Mouse (Mus musculus) spleen, adult 2 months (tissue): Measurements from ENCODE around the gene Arid5a.

ENCODE experiments used
- CTCF ChIP-seq: fragments of 200-500 bp; IDR thresholded peaks from 2 replicates; pipeline ENCODE4 v1.5.1; 2011; ENCODE audit warnings: mild to moderate bottlenecking, inconsistent platforms; ENCODE audit not compliant: insufficient read depth, insufficient read length, insufficient replicate concordance; ENCODE audit errors: extremely low read depth
- POLR2A ChIP-seq: fragments of 200-500 bp; IDR thresholded peaks from 2 replicates; pipeline ENCODE4 v1.6.1; 2011; ENCODE audit warnings: low read depth, low read length, inconsistent platforms

DNA sequence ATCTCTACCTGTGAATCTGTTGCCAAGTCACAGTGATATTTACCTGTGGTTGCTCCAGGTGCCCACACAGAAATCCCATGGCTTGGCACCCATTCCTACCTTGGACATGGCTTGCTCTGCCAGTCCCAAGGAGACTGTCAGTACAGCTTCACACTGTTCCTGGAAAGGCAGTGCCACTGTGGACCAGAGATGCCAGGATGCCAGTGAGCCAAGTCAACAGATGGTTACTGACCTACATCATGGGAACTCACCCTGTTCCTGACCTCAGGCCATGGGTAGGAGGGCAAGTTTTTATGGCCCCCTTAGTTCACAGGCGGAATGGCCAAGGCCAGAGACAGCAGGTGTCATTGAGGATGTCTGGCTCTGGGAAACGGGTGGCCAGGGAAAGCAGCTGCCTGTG lies 13.6 kb downstream of the Arid5a start:
- TF ChIP-seq CTCF (no peak), POLR2A (no peak)
